Mouse (Mus musculus) limb, embryonic 11.5 days (tissue): ENCODE measurements around the gene Sned1. TPM values are rescaled to one million over a fixed set of nuclear protein-coding genes. Genes with fewer than 3 reads are reported as not detected.

Experiments used
- ATAC-seq: fragments of 200-750 bp; cut with Nextera tagmentation; 2 replicates; pipeline ENCODE4 v1.8.0; 2017; ENCODE audit warnings: low read depth; ENCODE audit not compliant: insufficient number of reproducible peaks, low FRiP score, low TSS enrichment
- DNase-seq: peaks from one replicate; pipeline ENCODE4 v3.0.0-alpha.2; 2015; ENCODE audit warnings: low spot score
- H3K27ac ChIP-seq: fragments of 300-500 bp; sonication (generic); replicated peaks from 2 replicates; pipeline ENCODE4 v1.5.1; 2014; ENCODE audit warnings: low read depth, mild to moderate bottlenecking, low read length
- H3K27me3 ChIP-seq: fragments of 300-500 bp; sonication (generic); 2 replicates; pipeline ENCODE4 v1.6.1; 2014; ENCODE audit warnings: mild to moderate bottlenecking, low read length, mixed read lengths; ENCODE audit not compliant: control insufficient read depth, insufficient read depth
- H3K36me3 ChIP-seq: fragments of 300-500 bp; sonication (generic); 2 replicates; pipeline ENCODE4 v1.6.1; 2014; ENCODE audit warnings: mild to moderate bottlenecking, low read length, moderate library complexity, mixed read lengths; ENCODE audit not compliant: control insufficient read depth, insufficient read depth
- H3K4me1 ChIP-seq: fragments of 300-500 bp; sonication (generic); 2 replicates; pipeline ENCODE4 v1.6.1; 2014; ENCODE audit warnings: low read length, mixed read lengths; ENCODE audit not compliant: control insufficient read depth, insufficient read depth
- H3K4me2 ChIP-seq: fragments of 300-500 bp; sonication (generic); 2 replicates; pipeline ENCODE4 v1.6.1; 2014; ENCODE audit warnings: low read depth, mild to moderate bottlenecking, moderate library complexity; ENCODE audit not compliant: severe bottlenecking
- H3K4me3 ChIP-seq: fragments of 300-500 bp; sonication (generic); 2 replicates; pipeline ENCODE4 v1.5.1; 2014; ENCODE audit warnings: low read depth, low read length
- H3K9ac ChIP-seq: fragments of 300-500 bp; sonication (generic); 2 replicates; pipeline ENCODE4 v1.6.1; 2014; ENCODE audit warnings: mild to moderate bottlenecking, low read length
- H3K9me3 ChIP-seq: fragments of 300-500 bp; sonication (generic); 2 replicates; pipeline ENCODE4 v1.6.1; 2016; ENCODE audit warnings: low read length; ENCODE audit not compliant: control insufficient read depth
- WGBS: fragments of 180-500 bp; shearing (Covaris S2); extraction: QIAGEN DNeasy Blood & Tissue Kit; methylation state at CpG from one replicate; pipeline ENCODE4 v1.1.7; 2014; 5-methylcytosine and 5-hydroxymethylcytosine counted together
- polyA plus RNA-seq: library from polyadenylated mRNA; unstranded; fragments of >200 nt; fragmentation: Nextera tagmentation; extraction: Ambion mirVana; gene quantifications from 2 replicates; pipeline ENCODE4 v1.2.1, GENCODE M21; 2014

Gene Sned1
- polyA plus RNA-seq, 1 experiment from 2014 or later = 15.0 TPM

DNA sequence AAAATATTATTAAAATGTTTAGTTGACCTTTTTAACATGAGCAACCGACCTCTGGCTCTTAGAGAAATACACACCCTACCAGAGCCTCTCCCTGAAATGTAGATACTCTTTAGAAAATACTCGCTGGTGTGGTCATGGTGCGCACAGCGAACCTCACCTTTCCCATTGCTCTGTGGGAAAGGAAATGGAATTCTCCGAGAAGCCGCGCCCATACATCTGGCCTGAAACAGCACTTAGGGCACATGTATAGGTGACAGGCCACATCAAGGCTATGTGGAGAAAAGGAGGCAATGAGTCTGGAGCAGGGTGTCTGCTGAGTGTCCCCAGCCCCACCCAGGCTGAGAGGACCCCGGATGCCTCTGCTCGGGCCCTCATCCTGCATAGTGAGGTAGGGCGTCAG lies 2.0 kb downstream of the Sned1 start:
- WGBS = 88% methylated on average over 10 of the region's 10 CpGs
- H3K9ac ChIP-seq = no peak overlapping the region
- DNase-seq = no peak
- ATAC-seq = no peak
- peaks cover 31% of the 10 kb centered on the region for H3K4me1 ChIP-seq
- no peak overlapping the region for H3K4me3 ChIP-seq
- H3K4me2 ChIP-seq = peak overlapping the region; percentile 97
- H3K9me3 ChIP-seq = no peaks in the 10 kb centered on the region
- no peaks in the 10 kb centered on the region for H3K36me3 ChIP-seq
- peaks cover 3% of the 10 kb centered on the region; the same call in 1 of the 2 replicates for H3K27me3 ChIP-seq
- no peak overlapping the region for H3K27ac ChIP-seq

DNA sequence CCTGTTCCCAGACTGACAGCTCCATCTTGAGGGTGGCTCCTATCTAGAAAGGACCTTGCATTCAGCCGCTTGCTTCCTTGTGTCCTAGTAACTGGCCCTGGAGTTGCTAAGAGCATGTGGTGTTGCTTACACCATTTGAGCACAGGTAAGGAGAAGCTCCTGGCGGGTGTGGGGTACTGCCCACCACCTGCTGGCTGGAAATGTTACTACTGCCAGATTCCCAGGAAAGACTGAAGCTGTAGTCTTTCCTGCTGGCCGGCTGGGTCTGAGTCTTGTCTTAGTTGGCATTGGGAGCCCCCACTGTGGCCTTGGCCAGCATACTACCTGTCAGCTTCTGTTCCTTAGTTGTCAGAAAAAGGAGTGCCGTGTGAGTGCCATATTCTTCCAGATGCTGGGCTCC lies 2.6 kb downstream of the Sned1 start:
- Histone ChIP-seq H3K27ac (no peak overlapping the region), H3K36me3 (no peaks in the 10 kb centered on the region), H3K27me3 (peaks cover 3% of the 10 kb centered on the region; the same call in 1 of the 2 replicates), H3K4me3 (no peak overlapping the region), H3K9me3 (no peaks in the 10 kb centered on the region), H3K4me2 (peak overlapping the region; percentile 27; the same call in 1 of the 2 replicates), H3K4me1 (peaks cover 25% of the 10 kb centered on the region), H3K9ac (no peak overlapping the region)
- ATAC-seq (no peak), DNase-seq (no peak)
- WGBS = 55% methylated on average over 4 of the region's 4 CpGs

DNA sequence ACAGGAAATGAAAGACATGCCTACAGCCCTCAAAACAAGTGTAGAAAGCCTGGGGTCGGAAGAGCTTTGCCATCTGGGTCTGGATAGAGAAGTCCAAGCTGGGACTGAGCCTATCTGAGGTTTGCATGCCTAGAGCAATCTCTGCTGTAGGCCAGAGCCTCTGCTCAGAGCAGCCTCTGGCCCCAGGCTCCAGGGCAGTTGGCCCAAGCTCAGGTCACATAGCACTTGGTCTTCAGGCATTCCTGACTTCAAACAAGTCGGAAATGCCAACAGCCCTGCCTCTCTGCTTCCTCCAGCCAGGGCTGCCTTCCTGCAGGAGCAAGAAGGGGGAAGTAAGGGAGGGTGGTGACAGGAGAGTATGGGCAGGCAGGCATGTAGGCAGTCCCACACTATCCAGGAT lies 10.3 kb downstream of the Sned1 start:
- 41% methylated on average over 2 of the region's 2 CpGs for WGBS
- Histone ChIP-seq H3K27me3 (no peaks in the 10 kb centered on the region), H3K4me3 (no peak overlapping the region), H3K4me1 (no peaks in the 10 kb centered on the region), H3K9me3 (no peaks in the 10 kb centered on the region), H3K36me3 (no peaks in the 10 kb centered on the region), H3K4me2 (no peak overlapping the region), H3K9ac (no peak overlapping the region), H3K27ac (no peak overlapping the region)
- ATAC-seq (no peak), DNase-seq (no peak)

DNA sequence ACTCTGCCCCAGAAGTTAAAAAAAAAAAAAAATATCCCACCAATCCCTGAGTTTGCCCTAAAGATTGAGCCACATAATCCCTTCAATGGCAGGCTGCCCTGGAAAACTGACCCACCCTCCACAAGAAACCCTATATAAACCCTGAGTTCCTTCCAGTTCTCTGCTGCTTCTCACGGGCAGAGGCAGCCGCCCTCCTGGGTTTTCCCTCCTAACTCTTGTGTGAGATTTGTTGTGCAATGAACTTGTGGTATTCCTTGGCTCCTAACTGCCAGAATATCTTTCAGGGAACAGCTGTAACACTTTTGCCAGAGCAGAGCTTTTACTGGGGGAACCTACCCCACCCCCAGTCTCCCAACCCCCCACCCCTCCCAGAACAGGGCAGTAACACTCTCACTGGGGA lies 16.9 kb downstream of the Sned1 start:
- Histone ChIP-seq H3K36me3 (no peaks in the 10 kb centered on the region), H3K27ac (no peak overlapping the region), H3K27me3 (no peaks in the 10 kb centered on the region), H3K4me1 (peaks cover 9% of the 10 kb centered on the region), H3K4me3 (no peak overlapping the region), H3K9ac (no peak overlapping the region), H3K9me3 (no peaks in the 10 kb centered on the region), H3K4me2 (no peak overlapping the region)
- ATAC-seq (no peak), DNase-seq (no peak)
- 25% methylated on average over 2 of the region's 2 CpGs for WGBS

DNA sequence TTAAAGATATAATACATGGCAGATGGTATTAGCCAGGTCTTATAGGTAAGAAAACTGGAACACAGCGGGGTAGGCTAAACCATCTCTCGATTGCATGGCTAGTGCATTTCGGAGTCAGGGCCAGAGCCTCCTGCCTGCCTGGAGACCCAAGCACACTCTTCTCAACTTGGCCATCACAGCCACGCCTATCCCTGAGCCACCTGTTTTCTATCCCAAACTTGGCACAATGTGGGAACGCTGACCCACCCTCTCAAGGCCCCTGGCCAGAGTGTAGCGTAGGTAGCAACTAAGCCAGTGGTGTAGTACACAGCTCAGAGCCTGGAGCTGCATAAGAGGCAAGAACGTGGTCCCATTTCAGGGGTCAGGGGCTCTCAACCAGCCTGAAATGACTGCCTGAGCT lies 20.1 kb downstream of the Sned1 start:
- no peaks in the 10 kb centered on the region for H3K36me3 ChIP-seq
- WGBS = 87% methylated on average over 7 of the region's 7 CpGs
- H3K27me3 ChIP-seq = no peaks in the 10 kb centered on the region
- H3K9ac ChIP-seq = no peak overlapping the region
- H3K4me3 ChIP-seq = no peak overlapping the region
- no peaks in the 10 kb centered on the region for H3K9me3 ChIP-seq
- ATAC-seq (no peak), DNase-seq (no peak)
- H3K27ac ChIP-seq = no peak overlapping the region
- peaks cover 9% of the 10 kb centered on the region for H3K4me1 ChIP-seq
- H3K4me2 ChIP-seq = no peak overlapping the region

DNA sequence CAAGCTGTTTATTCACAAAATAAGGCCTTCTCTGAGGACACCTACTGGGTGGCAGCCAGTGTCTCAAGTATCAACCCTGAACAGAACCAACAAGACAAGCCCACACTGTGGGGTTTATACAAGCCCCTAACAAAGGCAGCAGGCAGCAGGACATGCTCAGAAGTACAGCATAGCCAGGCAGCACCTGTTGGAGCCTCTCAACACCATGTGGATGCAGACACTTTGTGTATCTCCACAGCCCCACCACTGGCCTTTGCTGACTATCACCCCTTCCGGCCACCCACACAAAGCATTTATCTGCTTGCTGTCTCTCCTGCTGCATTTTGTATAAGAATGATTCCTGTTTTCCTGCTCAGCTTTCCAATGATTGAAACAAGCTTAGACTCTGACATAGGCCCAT lies 21.9 kb downstream of the Sned1 start:
- Histone ChIP-seq H3K4me1 (peaks cover 2% of the 10 kb centered on the region; the same call in 1 of the 2 replicates), H3K27ac (no peak overlapping the region), H3K4me2 (no peak overlapping the region), H3K4me3 (no peak overlapping the region), H3K9me3 (no peaks in the 10 kb centered on the region), H3K27me3 (no peaks in the 10 kb centered on the region), H3K36me3 (no peaks in the 10 kb centered on the region; the same call in 1 of the 2 replicates), H3K9ac (no peak overlapping the region)
- ATAC-seq (no peak), DNase-seq (no peak)
- WGBS = 94% methylated on average over 1 of the region's 1 CpGs

DNA sequence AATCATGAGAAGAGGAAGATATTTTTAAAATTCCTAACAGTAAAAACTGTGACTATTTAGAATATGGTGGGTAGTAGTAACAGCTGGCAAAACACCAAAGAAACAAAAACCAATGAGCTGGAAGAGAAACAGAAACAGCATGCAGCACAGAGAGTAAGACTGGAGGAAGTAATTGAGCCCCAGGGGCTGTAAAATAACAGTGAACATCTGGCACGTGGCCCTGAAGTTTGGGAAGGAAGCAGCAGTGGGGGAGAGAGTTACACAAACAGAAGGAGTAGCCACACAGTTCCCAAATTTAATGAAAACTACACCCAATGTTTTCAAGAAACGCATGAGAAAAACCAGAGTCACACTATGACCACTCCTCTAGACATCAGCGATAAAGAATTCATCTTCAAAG lies 31.6 kb downstream of the Sned1 start:
- Histone ChIP-seq H3K4me2 (no peak overlapping the region), H3K36me3 (no peaks in the 10 kb centered on the region; the same call in 1 of the 2 replicates)
- DNase-seq = no peak

DNA sequence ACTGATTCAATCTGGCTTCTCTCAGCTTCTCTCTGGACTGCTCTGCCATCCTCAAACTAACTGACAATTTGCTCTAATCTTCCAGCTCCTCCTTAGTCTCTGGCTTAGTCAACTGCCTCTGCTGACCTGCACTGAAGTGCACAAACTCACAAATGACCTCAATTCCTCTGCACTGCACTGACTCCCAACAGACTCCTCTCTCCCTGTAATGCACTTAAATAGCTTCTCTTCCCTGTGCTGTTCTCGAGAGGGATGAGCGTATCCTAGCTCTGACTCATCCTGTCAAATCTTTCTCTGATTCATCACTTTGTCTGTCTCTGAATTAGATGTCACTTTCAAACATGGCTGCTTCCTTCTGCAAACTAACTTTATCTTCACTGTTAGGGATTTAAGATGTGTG lies 32.6 kb downstream of the Sned1 start:
- no peak overlapping the region for H3K4me3 ChIP-seq
- H3K9me3 ChIP-seq = no peaks in the 10 kb centered on the region
- WGBS = 95% methylated on average over 2 of the region's 2 CpGs
- no peaks in the 10 kb centered on the region for H3K4me1 ChIP-seq
- no peak overlapping the region for H3K9ac ChIP-seq
- no peak overlapping the region for H3K27ac ChIP-seq
- DNase-seq (no peak), ATAC-seq (no peak)
- no peaks in the 10 kb centered on the region for H3K27me3 ChIP-seq
- H3K36me3 ChIP-seq = no peaks in the 10 kb centered on the region
- H3K4me2 ChIP-seq = no peak overlapping the region

More for the DNA sequence above, 31.6 kb downstream of the Sned1 start:
- H3K9me3 ChIP-seq = no peaks in the 10 kb centered on the region
- H3K27ac ChIP-seq = no peak overlapping the region
- no peaks in the 10 kb centered on the region for H3K4me1 ChIP-seq
- ATAC-seq = no peak
- 43% methylated on average over 3 of the region's 3 CpGs for WGBS
- no peak overlapping the region for H3K9ac ChIP-seq
- no peaks in the 10 kb centered on the region for H3K27me3 ChIP-seq
- H3K4me3 ChIP-seq = no peak overlapping the region

DNA sequence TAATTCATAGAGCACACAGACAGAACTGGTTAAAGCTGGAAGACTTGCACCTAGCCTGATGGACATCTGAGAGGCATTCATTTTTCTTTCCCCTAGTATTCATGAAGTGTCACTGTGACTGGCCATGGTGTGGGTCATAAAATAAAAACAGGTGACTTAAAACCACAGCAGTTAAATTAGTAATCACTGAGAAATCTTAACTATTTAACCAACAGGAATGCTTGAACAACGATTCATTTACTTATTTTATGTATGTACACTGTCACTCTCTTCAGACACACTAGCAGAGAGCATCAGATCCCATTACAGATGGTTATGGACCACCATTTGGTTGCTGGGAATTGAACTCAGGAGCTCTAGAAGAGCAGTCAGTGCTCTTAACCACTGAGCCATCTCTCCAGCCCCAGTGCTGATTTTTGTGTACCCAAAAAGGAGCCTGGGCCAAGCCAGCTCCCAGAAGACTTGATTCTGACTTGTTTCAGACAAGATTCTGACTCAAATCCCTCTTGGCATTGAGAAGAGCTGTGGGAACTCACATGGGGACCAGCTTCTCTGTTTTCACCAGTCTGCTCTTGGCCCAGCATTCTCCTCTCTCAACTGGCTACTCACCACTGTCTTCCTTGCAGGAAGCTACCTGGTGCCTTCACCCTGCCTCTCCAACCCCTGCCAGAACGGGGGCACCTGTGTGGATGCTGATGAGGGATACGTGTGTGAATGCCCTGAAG lies 35.0 kb downstream of the Sned1 start:
- H3K36me3 ChIP-seq = no peaks in the 10 kb centered on the region; the same call in 1 of the 2 replicates
- no peak for ATAC-seq
- WGBS = 47% methylated on average over 3 of the region's 3 CpGs

More for the DNA sequence above, 35.0 kb downstream of the Sned1 start:
- H3K9me3 ChIP-seq = no peaks in the 10 kb centered on the region
- H3K4me2 ChIP-seq = no peak overlapping the region
- H3K27ac ChIP-seq = no peak overlapping the region
- DNase-seq = no peak
- H3K27me3 ChIP-seq = no peaks in the 10 kb centered on the region
- H3K4me3 ChIP-seq = no peak overlapping the region
- H3K4me1 ChIP-seq = no peaks in the 10 kb centered on the region
- no peak overlapping the region for H3K9ac ChIP-seq
